Mouse (Mus musculus): ENCODE measurements around the gene Ctbp2. TPM values are rescaled to one million over a fixed set of nuclear protein-coding genes. Genes with fewer than 3 reads are reported as not detected.
"Not testable (repeated sequence)": the region's sequence is repeated elsewhere in the genome, so short reads cannot be mapped to it uniquely, and the experiment has no call there.

Gene Ctbp2
- polyA plus RNA-seq, 2 experiments: 59.2 to 77.7 TPM

DNA sequence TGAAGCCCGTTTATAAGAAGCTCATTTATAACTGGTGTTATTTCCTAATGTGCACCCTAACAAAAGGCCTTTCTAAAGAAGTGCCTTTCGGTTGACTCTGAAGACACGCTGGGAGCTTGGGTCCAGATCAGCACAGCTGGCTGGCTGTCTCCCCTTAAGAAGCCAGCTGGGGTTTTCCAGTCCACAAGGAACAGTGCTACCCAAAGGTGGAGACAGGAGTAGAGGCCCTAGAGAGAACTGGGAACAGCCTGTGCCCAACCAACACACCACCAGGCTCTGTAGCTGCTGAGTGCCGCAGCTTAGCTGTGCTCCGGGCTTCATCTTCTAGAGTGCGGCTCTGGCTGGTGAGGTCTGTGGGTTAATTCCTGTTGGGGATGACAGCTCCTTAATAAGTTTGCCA, 23.1 kb downstream of the Ctbp2 start:
- no peaks in the 10 kb centered on the region for H3K9me3 ChIP-seq (ENCODE audit: control insufficient read depth, low read length)
- WGBS: 89% methylated on average over 6 of the region's 6 CpGs
- ATAC-seq (ENCODE audit: low FRiP score, low read depth) (no peak), DNase-seq (ENCODE audit: low spot score) (no peak)
- no peaks in the 10 kb centered on the region for H3K27me3 ChIP-seq (ENCODE audit: control insufficient read depth, insufficient read depth, low read length)
- H3K4me2 ChIP-seq (replicated peaks; ENCODE audit: low read depth, low read length, severe bottlenecking): no peak overlapping the region
- no peak overlapping the region for H3K9ac ChIP-seq (ENCODE audit: low read depth, low read length, severe bottlenecking)
- no peak overlapping the region for H3K27ac ChIP-seq (replicated peaks; ENCODE audit: low read depth, low read length)
- peaks cover 2% of the 10 kb centered on the region; the same call in 1 of the 2 replicates for H3K4me1 ChIP-seq (ENCODE audit: control insufficient read depth, insufficient read depth, low read length)
- no peak for TF ChIP-seq POLR2A (IDR thresholded peaks at IDR 0.05; ENCODE audit: borderline replicate concordance, extremely low read depth, insufficient read depth, insufficient read length)
- H3K4me3 ChIP-seq (replicated peaks; ENCODE audit: low read length): no peak overlapping the region
- no peaks in the 10 kb centered on the region for H3K36me3 ChIP-seq (ENCODE audit: control insufficient read depth, insufficient read depth, low read length)

DNA sequence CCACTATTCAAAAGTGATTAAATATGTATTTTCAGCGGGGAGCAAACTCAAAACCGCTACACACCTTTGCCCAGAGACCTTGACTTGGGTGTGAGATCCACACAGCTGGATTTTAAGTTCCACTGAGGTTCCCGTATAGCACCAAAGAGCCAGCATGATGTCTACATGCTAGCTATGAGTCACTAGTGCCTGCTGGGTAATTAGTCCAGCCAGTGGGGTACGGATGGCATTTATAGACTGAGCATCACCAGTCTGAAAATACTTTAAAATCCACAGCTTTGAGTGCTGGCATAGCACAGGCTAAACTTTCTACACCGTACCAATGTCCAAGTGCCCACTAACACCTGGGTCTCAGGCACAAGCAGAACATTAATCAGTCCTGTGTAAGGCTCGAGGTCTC, 24.0 kb downstream of the Ctbp2 start:
- Histone ChIP-seq H3K27me3 (ENCODE audit: control insufficient read depth, insufficient read depth, low read length) (no peaks in the 10 kb centered on the region), H3K4me2 (replicated peaks; ENCODE audit: low read depth, low read length, severe bottlenecking) (no peak overlapping the region), H3K9ac (ENCODE audit: low read depth, low read length, severe bottlenecking) (no peak overlapping the region), H3K9me3 (ENCODE audit: control insufficient read depth, low read length) (no peaks in the 10 kb centered on the region), H3K36me3 (ENCODE audit: control insufficient read depth, insufficient read depth, low read length) (peaks cover 4% of the 10 kb centered on the region; the same call in 1 of the 2 replicates), H3K4me3 (replicated peaks; ENCODE audit: low read length) (no peak overlapping the region), H3K4me1 (ENCODE audit: control insufficient read depth, insufficient read depth, low read length) (peaks cover 2% of the 10 kb centered on the region; the same call in 1 of the 2 replicates), H3K27ac (replicated peaks; ENCODE audit: low read depth, low read length) (no peak overlapping the region)
- no peak for DNase-seq (ENCODE audit: low spot score)
- WGBS: 79% methylated on average over 6 of the region's 6 CpGs
- no peak for ATAC-seq (ENCODE audit: low FRiP score, low read depth)
- TF ChIP-seq POLR2A (IDR thresholded peaks at IDR 0.05; ENCODE audit: borderline replicate concordance, extremely low read depth, insufficient read depth, insufficient read length): no peak

- WGBS: 55% methylated on average over 4 of the region's 4 CpGs
- DNase-seq (ENCODE audit: low spot score) (no peak), ATAC-seq (ENCODE audit: low FRiP score, low read depth) (no peak)
- H3K36me3 ChIP-seq (ENCODE audit: control insufficient read depth, insufficient read depth, low read length): peaks cover 4% of the 10 kb centered on the region; the same call in 1 of the 2 replicates
- no peak overlapping the region for H3K27ac ChIP-seq (replicated peaks; ENCODE audit: low read depth, low read length)
- no peak overlapping the region for H3K4me3 ChIP-seq (replicated peaks; ENCODE audit: low read length)
- no peak overlapping the region for H3K9ac ChIP-seq (ENCODE audit: low read depth, low read length, severe bottlenecking)
- no peak for TF ChIP-seq POLR2A (IDR thresholded peaks at IDR 0.05; ENCODE audit: borderline replicate concordance, extremely low read depth, insufficient read depth, insufficient read length)
- no peaks in the 10 kb centered on the region for H3K9me3 ChIP-seq (ENCODE audit: control insufficient read depth, low read length)
- H3K4me2 ChIP-seq (replicated peaks; ENCODE audit: low read depth, low read length, severe bottlenecking): no peak overlapping the region
- H3K27me3 ChIP-seq (ENCODE audit: control insufficient read depth, insufficient read depth, low read length): no peaks in the 10 kb centered on the region
- H3K4me1 ChIP-seq (ENCODE audit: control insufficient read depth, insufficient read depth, low read length): peaks cover 2% of the 10 kb centered on the region; the same call in 1 of the 2 replicates
These were observed 24.9 kb downstream of the Ctbp2 start for GRCm38 (mm10) chr7:133099266-133099665.

DNA sequence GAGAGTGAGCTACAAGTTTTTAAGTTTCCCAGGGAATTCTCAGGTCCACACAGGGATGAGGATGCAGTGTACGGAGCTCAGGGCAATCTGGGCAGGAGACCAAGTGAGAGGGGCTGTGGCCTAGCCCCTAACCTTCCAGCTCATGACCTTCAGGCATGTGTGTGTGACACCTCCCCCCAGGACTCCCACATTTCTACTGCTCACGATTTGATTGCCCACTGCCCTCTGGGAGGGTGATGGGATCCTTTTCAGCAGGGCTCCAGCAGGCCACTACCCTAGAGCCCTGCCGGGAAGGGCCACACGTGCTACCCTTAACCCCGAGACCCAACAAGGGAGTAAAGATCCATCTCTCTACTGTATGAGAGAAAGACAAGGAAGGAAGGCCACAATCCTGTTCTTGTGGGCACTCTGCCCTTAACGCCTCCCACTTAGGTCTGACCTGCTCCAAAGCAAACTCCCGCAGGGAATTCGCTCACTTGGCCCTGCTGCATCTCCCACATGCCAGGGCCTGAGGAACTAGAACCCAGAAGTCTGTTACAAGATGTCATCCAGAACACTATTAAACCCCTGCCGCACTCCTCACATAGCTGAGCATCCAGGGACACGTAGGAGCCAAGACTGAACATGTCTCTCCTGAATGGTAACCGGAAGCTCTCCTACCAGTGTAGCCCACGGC, 25.9 kb downstream of the Ctbp2 start:
- no peak for TF ChIP-seq POLR2A (IDR thresholded peaks at IDR 0.05; ENCODE audit: borderline replicate concordance, extremely low read depth, insufficient read depth, insufficient read length)
- Histone ChIP-seq H3K27ac (replicated peaks; ENCODE audit: low read depth, low read length) (no peak overlapping the region), H3K36me3 (ENCODE audit: control insufficient read depth, insufficient read depth, low read length) (peaks cover 4% of the 10 kb centered on the region; the same call in 1 of the 2 replicates), H3K9me3 (ENCODE audit: control insufficient read depth, low read length) (no peaks in the 10 kb centered on the region), H3K4me1 (ENCODE audit: control insufficient read depth, insufficient read depth, low read length) (peaks cover 10% of the 10 kb centered on the region), H3K4me3 (replicated peaks; ENCODE audit: low read length) (no peak overlapping the region), H3K27me3 (ENCODE audit: control insufficient read depth, insufficient read depth, low read length) (no peaks in the 10 kb centered on the region), H3K4me2 (replicated peaks; ENCODE audit: low read depth, low read length, severe bottlenecking) (no peak overlapping the region), H3K9ac (ENCODE audit: low read depth, low read length, severe bottlenecking) (no peak overlapping the region)
- ATAC-seq (ENCODE audit: low FRiP score, low read depth) (no peak), DNase-seq (ENCODE audit: low spot score) (no peak)
- 82% methylated on average over 12 of the region's 12 CpGs for WGBS

GRCm38 (mm10) chr7:133095610-133096009, 28.5 kb downstream of the Ctbp2 start:
- DNase-seq (ENCODE audit: low spot score); H3K4me3 ChIP-seq (replicated peaks; ENCODE audit: low read length); H3K9ac ChIP-seq (ENCODE audit: low read depth, low read length, severe bottlenecking); H3K27me3 ChIP-seq (ENCODE audit: control insufficient read depth, insufficient read depth, low read length); ATAC-seq (ENCODE audit: low FRiP score, low read depth); H3K9me3 ChIP-seq (ENCODE audit: control insufficient read depth, low read length); H3K36me3 ChIP-seq (ENCODE audit: control insufficient read depth, insufficient read depth, low read length); H3K27ac ChIP-seq (replicated peaks; ENCODE audit: low read depth, low read length); H3K4me2 ChIP-seq (replicated peaks; ENCODE audit: low read depth, low read length, severe bottlenecking): not testable (repeated sequence)
- H3K4me1 ChIP-seq (ENCODE audit: control insufficient read depth, insufficient read depth, low read length): peaks cover 11% of the 10 kb centered on the region
- 86% methylated on average over 7 of the region's 7 CpGs for WGBS

Data from limb, embryonic 14.5 days (tissue).